Mouse (Mus musculus): ENCODE results near the gene Gnb5.

Gene Gnb5

DNA sequence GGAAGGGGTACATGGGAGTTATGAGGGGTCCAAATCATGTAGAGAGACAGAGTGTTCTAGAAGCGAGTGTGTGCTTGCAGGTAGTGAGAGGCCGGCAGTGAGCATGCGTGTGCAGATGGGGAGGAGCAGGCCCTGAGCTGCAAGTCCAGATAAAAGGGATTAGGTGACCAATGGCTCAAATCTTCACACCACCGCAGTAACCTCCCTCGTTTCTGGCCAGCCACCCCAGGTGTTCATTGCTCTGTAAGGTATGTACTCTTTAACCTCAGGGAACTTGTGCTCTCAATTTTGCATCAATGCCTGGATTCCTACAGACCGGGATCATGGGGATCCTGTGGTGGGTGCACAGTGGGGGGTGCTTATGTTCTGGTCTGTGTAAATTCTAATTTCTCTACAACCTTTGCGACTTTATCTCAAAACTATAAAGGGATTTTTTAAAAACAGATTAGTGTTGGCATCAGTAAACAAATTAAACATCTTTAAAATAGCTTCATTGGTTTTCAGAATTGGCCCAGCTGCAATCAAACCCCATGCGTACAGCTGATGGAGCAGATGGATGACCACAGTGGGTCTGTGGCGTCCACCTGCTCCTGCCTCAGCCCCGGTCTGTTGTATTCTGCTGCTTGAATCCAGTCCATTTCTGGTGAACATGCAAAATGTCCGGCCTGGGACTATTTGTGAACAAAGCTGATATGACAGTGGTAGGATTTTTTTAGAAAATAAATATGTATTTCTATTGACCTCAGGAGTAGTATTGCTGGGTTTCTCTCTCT lies at the start of gene Gnb5:
Gene Gnb5, plus strand, starts transcription at position 163 of the 773 bp plus-strand sequence.
- DNase-seq (ENCODE audit: low read depth, low spot score), result no peak

- DNase-seq (ENCODE audit: low read depth, low spot score), result no peak
Observed at GRCm38 (mm10) chr9:75258792-75259191, 47.3 kb upstream of the Gnb5 start.

DNA sequence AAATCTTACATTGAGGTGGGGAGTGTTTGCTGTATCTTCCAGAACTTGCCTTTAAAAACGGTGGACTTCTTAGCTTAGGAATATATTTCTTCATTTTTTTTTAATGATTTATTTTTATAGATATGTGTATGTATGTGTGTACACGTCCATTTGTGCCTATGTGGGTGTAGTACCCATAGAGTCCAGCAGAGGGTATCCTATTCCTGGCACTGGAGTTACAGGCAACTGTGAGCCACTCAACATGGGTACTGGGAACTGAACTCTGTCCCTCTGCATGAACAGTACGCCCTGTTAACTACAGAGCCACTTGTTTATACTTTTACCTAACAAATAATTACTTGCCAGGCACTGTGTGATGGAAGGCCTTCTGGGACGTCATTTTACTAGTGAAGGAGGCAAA lies 46.4 kb upstream of the Gnb5 start:
- DNase-seq (ENCODE audit: low read depth, low spot score), result peak; percentile 23

- DNase-seq (ENCODE audit: low read depth, low spot score), result peak; percentile 15
Observed at GRCm38 (mm10) chr9:75261332-75261872, 44.7 kb upstream of the Gnb5 start.

DNA sequence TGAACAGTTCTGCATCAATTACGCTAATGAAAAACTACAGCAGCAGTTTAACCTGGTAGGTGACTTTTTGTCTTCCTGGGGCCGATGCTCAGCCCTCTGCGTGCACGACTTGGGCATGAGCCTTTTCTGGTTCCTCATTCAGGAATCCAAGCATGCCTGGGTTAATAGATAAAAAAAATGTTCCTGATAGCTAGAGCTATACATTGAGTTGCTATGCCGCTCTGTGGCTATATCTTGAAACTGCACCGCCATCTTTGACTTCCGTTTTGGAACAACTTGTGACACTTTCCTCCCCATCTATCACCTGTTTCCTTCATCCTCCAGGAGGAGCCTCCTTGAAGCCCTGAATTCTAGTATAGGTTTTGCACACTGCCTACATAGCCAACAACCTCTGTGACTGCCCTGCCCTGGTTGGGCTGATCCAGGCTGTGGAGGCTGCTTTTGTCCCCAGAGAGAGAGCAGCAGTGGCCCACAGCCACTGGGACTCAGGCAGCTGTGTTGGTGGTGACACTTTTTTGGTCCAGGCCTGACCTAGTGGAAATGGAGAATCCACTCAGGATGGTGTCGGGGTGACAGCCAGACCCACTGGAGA lies 43.8 kb upstream of the Gnb5 start:
- peak; percentile 73 for DNase-seq (ENCODE audit: low read depth, low spot score)

DNA sequence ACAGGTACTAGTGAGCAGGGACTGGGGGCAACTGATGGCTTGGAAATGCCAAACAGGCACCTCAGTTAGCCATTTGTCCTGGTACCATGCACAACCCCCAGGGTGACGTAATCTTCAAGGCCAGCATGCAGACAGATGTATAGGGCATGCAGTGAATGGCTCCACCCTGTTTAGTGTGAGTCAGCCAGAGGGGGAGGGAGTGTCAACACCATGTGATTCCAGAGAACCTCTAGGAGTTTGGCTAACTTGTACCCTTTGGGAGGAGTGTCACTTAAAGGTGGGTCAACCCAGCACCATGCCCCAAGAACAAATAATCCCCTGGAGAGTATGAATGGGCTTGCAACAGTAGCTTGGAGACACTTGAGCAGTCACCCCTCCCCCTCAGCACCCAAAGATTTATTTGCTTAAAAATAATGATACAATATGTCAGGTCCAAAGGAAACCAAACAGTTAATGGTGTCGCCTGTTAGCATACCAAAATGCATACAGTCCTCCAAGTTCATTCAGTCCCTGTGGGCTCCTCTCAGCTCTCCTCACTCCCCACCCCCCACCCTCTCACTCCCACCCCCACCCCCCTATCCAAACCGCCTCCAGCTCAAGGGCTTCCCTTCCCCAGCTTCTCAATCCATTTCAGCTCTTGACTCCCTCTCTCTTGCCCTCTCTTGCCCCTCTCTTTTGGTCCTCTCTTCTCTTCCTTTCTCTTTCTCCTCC lies 41.9 kb upstream of the Gnb5 start:
- DNase-seq (ENCODE audit: low read depth, low spot score), result no peak

DNA sequence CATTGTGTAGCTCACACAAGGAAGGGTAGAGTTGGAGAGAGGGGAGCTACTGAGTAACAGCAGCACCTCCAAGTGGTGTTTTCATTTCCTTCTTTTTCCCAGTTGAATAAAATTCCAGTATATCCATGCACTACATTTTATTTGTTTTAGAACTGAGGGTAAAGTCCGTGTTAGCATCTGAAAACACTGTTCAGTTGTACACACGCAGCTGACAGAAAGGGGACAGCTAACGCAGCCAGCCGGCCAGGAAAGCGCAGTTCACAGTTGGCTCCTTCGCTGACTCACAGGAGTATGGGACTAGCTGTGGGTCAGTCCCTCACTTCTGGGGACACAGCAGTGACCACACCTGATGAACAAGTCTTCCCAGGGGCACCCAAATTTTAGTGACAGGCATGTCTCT lies 38.9 kb upstream of the Gnb5 start:
- no peak for DNase-seq (ENCODE audit: low read depth, low spot score)

DNA sequence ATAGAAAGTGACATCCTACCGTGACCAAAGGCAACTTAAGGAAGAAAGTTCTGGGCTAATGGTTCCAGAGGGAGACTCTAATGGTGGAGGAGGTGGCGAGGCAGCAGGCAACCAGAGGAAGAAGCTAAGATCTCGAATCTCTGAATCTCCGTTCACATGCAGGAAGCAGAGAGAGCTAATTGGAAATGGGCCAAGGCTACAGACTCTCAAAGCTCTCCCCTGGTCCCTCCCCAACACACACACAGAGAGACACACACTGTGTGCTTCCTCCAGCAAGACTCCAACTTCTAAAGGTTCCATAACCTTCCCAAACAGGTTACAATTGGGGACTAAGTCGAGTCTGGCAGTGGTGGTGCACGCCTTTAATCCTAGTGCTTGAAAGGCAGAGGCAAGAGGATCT lies 35.7 kb upstream of the Gnb5 start:
- peak; percentile 33 for DNase-seq (ENCODE audit: low read depth, low spot score)

DNA sequence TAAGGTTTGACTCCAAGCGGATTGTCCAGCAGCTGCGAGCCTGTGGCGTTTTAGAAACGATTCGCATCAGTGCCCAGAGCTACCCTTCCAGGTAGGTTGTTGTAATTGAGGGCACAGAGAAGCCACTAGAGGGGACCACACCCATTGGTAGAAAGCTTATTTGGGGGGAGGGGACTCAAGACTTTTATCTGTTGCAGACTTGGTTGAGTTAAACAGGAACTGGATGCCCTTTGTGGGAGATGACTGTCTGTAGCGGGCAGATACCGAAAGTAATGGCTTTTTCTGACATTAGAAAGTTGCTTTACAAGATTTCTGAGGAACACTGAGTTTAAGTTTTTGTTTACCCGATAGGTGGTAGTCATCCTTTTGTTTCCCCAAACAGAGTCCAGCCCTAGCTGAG lies 34.5 kb upstream of the Gnb5 start:
- DNase-seq (ENCODE audit: low read depth, low spot score), result peak; percentile 40

DNA sequence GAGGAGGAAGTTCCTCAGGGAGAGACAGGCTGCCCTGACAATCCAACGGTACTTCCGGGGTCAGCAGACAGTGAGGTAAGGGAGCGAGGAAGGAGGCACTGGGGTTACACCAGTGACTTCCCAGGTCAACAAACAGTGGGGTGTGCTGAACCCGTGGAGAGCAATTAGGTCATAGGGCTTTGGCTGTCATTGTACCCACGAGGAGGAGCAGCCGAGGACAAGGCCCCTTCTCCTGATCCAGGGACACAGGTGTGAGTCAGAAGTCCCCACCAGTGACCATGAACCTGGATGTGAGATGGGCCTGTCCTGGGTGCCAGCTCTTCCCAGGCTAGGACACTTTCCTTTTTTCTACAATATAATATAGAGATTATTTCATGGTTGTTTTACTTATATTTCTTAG lies 32.4 kb upstream of the Gnb5 start:
- DNase-seq (ENCODE audit: low read depth, low spot score), result no peak

DNA sequence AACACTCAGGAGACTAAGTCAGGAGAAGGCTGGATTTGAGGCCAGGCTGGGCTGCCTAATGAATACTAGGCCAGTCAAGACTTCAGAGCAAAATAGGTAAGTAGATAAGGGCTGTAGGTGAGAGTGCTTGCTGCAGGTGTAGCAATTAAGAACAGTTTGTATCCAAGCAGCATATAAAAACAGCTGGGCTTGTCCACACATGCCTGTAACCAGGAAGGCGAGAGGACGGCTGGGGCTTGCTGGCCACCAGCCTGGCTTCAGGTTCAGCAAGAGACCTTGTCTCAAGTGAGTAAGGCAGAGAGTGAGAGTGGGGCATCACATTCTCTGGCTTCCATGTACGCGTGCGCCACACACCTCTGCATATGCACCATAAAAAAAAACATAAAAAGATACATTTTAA lies 31.6 kb upstream of the Gnb5 start:
- DNase-seq (ENCODE audit: low read depth, low spot score), result no peak

DNA sequence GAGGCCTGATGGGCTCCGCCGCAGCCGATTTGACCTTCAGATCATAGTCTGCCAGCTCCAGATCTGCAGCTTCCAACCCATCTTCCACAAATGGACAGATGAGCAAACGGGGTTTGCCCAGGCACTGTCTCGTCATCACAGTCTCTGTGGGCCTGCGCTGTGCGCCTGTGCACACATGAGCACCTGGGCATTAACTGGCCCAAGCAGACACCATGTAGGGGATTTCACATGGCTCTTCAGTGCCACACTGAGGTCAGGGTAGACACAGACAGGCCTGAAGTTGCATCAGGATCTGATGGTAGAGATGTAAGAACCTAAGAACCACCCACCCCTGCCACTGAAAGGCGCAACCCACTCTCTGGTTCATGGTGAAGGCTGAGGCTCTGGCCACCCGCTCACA lies 31.0 kb upstream of the Gnb5 start:
- no peak for DNase-seq (ENCODE audit: low read depth, low spot score)

DNA sequence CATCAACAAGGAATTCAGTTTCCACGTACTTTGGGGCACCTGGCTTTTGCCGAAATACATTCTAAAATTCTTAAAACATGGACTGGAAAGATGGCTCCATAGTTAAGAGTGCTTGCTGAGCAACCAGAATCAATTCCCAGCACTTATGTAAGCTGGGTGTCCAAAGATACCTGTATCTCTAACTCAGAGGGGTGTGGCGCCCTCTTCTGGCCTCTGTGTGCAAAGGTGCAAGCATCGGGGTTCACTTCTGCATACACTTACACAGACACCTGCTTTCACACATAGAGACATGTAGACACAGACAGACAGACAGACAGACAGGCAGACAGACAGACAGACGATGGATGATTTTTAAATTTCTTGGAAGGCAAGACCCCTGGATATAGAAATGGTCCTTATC lies 25.3 kb upstream of the Gnb5 start:
- peak; percentile 45 for DNase-seq (ENCODE audit: low read depth, low spot score)

GRCm38 (mm10) chr9:75282179-75282578 lies 23.9 kb upstream of the Gnb5 start:
- DNase-seq (ENCODE audit: low read depth, low spot score), result no peak

- DNase-seq (ENCODE audit: low read depth, low spot score), result peak; percentile 50
Observed at GRCm38 (mm10) chr9:75282830-75283229, 23.3 kb upstream of the Gnb5 start.

DNA sequence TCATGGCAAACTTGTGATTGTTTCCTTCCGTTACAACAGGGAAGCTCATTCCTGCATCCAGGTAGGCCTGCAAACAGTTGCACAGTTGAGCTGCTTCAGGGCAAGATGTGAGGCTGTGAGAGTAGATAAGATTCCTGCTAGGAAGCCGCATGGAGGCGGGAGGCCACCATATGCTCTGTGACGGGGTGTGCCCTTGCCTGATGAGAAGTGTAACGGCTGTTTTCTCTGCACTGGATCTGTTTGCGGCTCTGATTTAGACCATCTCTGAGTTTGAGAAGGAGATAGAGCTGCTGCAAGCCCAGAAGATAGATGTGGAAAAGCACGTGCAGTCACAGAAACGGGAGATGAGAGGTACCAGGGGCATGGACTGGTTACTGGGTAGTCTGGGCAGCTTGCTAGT lies 22.5 kb upstream of the Gnb5 start:
- no peak for DNase-seq (ENCODE audit: low read depth, low spot score)

- DNase-seq (ENCODE audit: low read depth, low spot score), result no peak
Observed at GRCm38 (mm10) chr9:75285363-75285762, 20.7 kb upstream of the Gnb5 start.

GRCm38 (mm10) chr9:75287636-75288035 lies 18.5 kb upstream of the Gnb5 start:
- no peak for DNase-seq (ENCODE audit: low read depth, low spot score)

GRCm38 (mm10) chr9:75289545-75289944 lies 16.5 kb upstream of the Gnb5 start:
- no peak for DNase-seq (ENCODE audit: low read depth, low spot score)

DNA sequence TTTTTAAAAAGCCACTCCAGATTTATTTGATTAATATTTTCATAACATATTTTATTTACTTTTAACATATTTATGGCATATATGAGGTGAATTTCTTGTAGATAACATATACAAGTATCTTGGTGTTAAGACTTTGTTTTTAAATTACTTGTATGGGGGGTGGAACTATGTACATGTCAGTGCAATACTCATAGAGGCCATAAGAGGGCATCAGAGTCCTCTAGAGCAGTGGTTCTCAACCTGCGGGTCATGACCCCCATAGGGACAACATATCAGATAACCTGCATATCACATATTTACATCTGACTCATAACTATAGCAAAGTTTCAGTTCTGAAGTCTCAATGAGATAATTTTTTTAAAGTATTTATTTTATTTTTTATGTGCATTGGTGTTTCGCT lies 6.7 kb upstream of the Gnb5 start:
- DNase-seq (ENCODE audit: low read depth, low spot score), result peak; percentile 55

DNA sequence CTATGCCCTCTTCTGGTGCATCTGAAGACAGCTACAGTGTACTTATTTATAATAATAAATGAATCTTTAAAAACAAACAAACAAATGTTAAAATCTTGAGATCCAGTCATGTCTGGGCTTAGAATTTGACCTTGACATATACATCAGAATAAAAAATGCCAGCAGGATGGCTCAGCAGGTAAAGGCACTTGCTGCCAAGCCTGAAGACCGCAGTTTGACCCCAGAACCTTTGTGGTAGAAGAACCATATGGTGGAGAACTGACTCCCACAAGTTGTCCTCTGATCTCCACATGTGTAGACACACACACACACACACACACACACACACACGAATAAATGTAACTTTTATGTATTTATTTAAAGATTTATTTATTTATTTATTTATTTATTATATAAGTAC lies 3.1 kb upstream of the Gnb5 start:
- DNase-seq (ENCODE audit: low read depth, low spot score), result no peak

- no peak for DNase-seq (ENCODE audit: low read depth, low spot score)
Observed at GRCm38 (mm10) chr9:75303701-75304261, 2.3 kb upstream of the Gnb5 start.

Measured in CD4-positive helper T cell, adult 2 months (primary cell).